Mouse (Mus musculus) stomach, postnatal 0 days (tissue): ENCODE measurements around the gene Nlgn1. TPM values are rescaled to one million over a fixed set of nuclear protein-coding genes. Genes with fewer than 3 reads are reported as not detected.

Experiments used
- ATAC-seq: fragments of 200-750 bp; cut with Nextera tagmentation; 2 replicates; pipeline ENCODE4 v1.8.0; 2017; ENCODE audit not compliant: low FRiP score, low TSS enrichment
- DNase-seq: peaks from one replicate; pipeline ENCODE4 v3.0.0-alpha.2; 2016; ENCODE audit warnings: low spot score
- H3K27ac ChIP-seq: fragments of 300-500 bp; sonication (generic); replicated peaks from 2 replicates; pipeline ENCODE4 v1.5.1; 2014; ENCODE audit warnings: mild to moderate bottlenecking, control low read depth
- H3K27me3 ChIP-seq: fragments of 300-500 bp; sonication (generic); 2 replicates; pipeline ENCODE4 v1.6.1; 2014; ENCODE audit warnings: low read length; ENCODE audit not compliant: control insufficient read depth, insufficient read depth
- H3K36me3 ChIP-seq: fragments of 300-500 bp; sonication (generic); 2 replicates; pipeline ENCODE4 v1.6.1; 2014; ENCODE audit warnings: low read length, mixed read lengths; ENCODE audit not compliant: control insufficient read depth, insufficient read depth
- H3K4me1 ChIP-seq: fragments of 300-500 bp; sonication (generic); replicated peaks from 2 replicates; pipeline ENCODE4 v1.6.1; 2014; ENCODE audit warnings: antibody characterized with exemption; ENCODE audit not compliant: control insufficient read depth, insufficient read depth
- H3K4me2 ChIP-seq: fragments of 300-500 bp; sonication (generic); replicated peaks from 2 replicates; pipeline ENCODE4 v1.6.1; 2014; ENCODE audit warnings: low read depth, mild to moderate bottlenecking, control low read depth, moderate library complexity
- H3K4me3 ChIP-seq: fragments of 300-500 bp; sonication (generic); 2 replicates; pipeline ENCODE4 v1.5.1; 2014; ENCODE audit warnings: low read depth, low read length, control low read depth
- H3K9ac ChIP-seq: fragments of 300-500 bp; sonication (generic); 2 replicates; pipeline ENCODE4 v1.6.1; 2014; ENCODE audit warnings: mild to moderate bottlenecking, low read length, control low read depth, mixed read lengths
- H3K9me3 ChIP-seq: fragments of 300-500 bp; sonication (generic); 2 replicates; pipeline ENCODE4 v1.6.1; 2016; ENCODE audit warnings: low read length; ENCODE audit not compliant: control insufficient read depth
- CTCF ChIP-seq: IDR thresholded peaks from 2 replicates; pipeline ENCODE4 v1.5.1; 2016; ENCODE audit warnings: antibody characterized with exemption, low read depth, mild to moderate bottlenecking, moderate library complexity
- EP300 ChIP-seq: optimal IDR thresholded peaks from 2 replicates; pipeline ENCODE3; 2016; ENCODE audit warnings: antibody characterized with exemption
- WGBS: fragments of 180-500 bp; shearing (Covaris S2); extraction: QIAGEN DNeasy Blood & Tissue Kit; methylation state at CpG from one replicate; pipeline ENCODE4 v1.1.7; 2014; 5-methylcytosine and 5-hydroxymethylcytosine counted together
- polyA plus RNA-seq: library from polyadenylated mRNA; unstranded; fragments of >200 nt; fragmentation: Nextera tagmentation; extraction: Ambion mirVana; gene quantifications from 2 replicates; pipeline ENCODE4 v1.2.1, GENCODE M21; 2015

Gene Nlgn1
- polyA plus RNA-seq, 1 experiment from 2014 or later: 0.41 TPM

DNA sequence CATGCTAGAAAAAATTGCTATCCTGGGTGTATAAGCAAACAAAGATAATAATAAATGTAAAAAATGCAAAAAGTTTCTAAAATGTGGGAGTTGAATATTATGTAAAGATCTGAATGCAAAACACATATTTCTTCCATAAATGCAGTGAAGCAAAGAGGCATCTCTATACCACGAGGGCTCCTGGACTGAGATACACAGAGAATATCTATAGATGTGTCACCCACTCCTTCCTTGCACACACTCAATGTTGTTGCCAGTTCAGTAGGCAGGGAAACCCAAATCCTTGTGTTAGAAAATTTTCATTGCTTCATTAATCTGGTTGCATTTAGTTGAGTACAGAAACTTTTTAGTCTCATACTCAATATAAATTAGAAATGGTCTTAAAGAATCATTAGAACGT is 364.7 kb downstream of the Nlgn1 start:
- ATAC-seq: no peak
- TF ChIP-seq CTCF (no peak), EP300 (no peak)
- 73% methylated on average over 2 of the region's 2 CpGs for WGBS

DNA sequence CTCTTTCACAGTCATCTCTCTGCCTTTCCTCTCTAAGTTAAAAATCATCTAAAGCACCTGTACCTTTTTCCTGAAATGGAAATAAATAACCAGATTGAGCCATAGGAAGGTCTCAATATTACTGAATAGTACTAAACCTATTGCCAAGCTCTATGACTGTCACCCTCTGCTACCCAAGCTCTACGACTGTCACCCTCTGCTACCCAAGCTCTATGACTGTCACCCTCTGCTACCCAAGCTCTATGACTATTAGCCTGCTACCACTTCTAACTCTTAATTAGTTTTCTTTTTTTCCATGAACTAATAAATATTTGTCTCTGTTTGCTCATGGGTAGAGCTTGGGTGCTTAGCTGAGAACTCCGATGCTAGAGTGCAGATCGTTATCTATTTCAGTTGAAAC is 368.0 kb downstream of the Nlgn1 start:
- Histone ChIP-seq H3K4me3 (no peak overlapping the region), H3K36me3 (no peaks in the 10 kb centered on the region), H3K27ac (no peak overlapping the region), H3K4me1 (no peaks in the 10 kb centered on the region), H3K4me2 (no peak overlapping the region), H3K9me3 (no peaks in the 10 kb centered on the region), H3K9ac (no peak overlapping the region), H3K27me3 (no peaks in the 10 kb centered on the region)
- no peak for DNase-seq
- ATAC-seq: no peak
- WGBS: 87% methylated on average over 3 of the region's 3 CpGs
- TF ChIP-seq EP300 (no peak), CTCF (no peak)

More for the DNA sequence above, 364.7 kb downstream of the Nlgn1 start:
- no peak overlapping the region for H3K9ac ChIP-seq
- H3K27ac ChIP-seq: no peak overlapping the region
- H3K9me3 ChIP-seq: no peaks in the 10 kb centered on the region
- H3K27me3 ChIP-seq: no peaks in the 10 kb centered on the region
- DNase-seq: no peak
- H3K4me3 ChIP-seq: no peak overlapping the region
- no peak overlapping the region for H3K4me2 ChIP-seq
- H3K36me3 ChIP-seq: no peaks in the 10 kb centered on the region
- no peaks in the 10 kb centered on the region for H3K4me1 ChIP-seq

DNA sequence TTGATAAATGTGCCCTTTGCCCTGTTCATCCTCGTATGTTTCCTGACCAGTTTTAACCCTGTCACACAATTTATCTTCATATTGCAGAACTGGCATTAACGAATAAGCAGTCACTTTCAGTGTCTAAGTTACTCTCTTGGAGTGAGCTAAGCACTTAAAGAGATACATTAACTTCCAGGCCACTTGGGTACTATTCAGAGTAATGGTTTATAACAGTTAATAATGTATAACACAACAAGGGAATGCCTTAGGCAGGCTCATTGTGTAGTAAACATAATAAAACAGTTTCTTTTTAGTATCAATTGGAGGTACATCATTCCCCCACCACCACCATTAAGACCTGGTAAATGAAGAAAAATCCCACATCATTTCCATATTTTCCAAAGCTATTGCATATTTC is 368.7 kb downstream of the Nlgn1 start:
- WGBS: 31% methylated on average over 2 of the region's 2 CpGs
- Histone ChIP-seq H3K4me2 (no peak overlapping the region), H3K27ac (no peak overlapping the region)

DNA sequence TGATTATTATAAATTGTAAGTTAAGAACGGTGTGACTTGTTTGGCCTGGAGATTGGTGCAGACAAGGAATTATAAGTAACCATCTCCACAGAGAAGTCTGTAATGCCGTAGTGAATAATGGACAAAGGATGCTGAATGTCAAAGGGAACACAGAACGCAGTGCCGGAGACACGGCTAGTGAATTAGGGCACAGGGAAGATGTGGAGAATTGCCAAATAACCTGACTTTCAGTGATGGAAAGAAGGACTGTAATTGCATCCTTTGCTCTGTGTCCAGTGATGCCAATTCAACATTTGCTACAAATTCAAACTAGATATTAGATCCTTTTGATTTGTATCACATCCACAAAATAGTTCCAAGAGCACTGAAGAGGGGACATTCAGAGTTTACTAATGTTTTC is 415.7 kb downstream of the Nlgn1 start:
- DNase-seq (no peak), ATAC-seq (no peak)
- Histone ChIP-seq H3K4me1 (no peaks in the 10 kb centered on the region), H3K4me3 (no peak overlapping the region), H3K27me3 (no peaks in the 10 kb centered on the region), H3K9me3 (no peaks in the 10 kb centered on the region), H3K27ac (no peak overlapping the region), H3K36me3 (no peaks in the 10 kb centered on the region), H3K4me2 (no peak overlapping the region), H3K9ac (no peak overlapping the region)
- no peak for TF ChIP-seq CTCF
- WGBS: 64% methylated on average over 5 of the region's 5 CpGs

More for the DNA sequence above, 368.7 kb downstream of the Nlgn1 start:
- H3K4me1 ChIP-seq: no peaks in the 10 kb centered on the region
- no peaks in the 10 kb centered on the region for H3K9me3 ChIP-seq
- no peaks in the 10 kb centered on the region for H3K36me3 ChIP-seq
- H3K9ac ChIP-seq: no peak overlapping the region
- H3K4me3 ChIP-seq: no peak overlapping the region
- TF ChIP-seq CTCF: no peak
- no peak for TF ChIP-seq EP300
- ATAC-seq (no peak), DNase-seq (no peak)
- no peaks in the 10 kb centered on the region for H3K27me3 ChIP-seq

DNA sequence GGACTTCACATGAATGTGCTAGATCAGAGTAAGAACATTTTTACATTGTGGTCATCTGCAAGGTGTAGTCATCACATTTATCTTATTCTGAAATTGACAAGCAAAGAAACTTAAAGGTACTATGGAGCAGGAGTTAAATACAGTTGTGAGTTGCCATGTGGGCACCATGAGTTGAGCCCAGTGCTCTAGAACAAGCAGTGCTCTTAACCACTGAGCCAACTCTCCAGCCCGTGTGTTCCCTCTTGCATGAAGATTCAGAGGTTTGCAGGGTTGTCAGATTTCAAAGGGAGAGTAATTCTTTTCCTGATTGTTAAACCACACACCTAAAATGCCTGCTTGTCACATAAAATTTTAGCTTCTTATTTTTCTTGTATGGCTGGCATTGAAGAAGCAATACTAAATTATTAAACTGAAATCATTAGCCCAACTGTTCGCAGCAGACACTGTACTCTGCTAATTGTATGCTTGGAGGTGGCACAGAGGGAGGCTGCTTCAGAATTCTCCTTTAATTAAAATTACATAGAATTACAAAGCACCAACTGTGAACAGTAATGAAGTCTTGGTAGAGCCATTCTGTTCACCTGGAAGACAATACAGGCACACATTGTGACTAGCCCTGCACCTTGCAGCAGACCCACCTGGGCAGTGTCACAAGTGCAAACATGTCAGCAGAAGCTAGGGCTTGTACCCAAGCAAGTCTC is 417.7 kb downstream of the Nlgn1 start:
- H3K9ac ChIP-seq: no peak overlapping the region
- H3K4me1 ChIP-seq: no peaks in the 10 kb centered on the region
- H3K27ac ChIP-seq: no peak overlapping the region
- DNase-seq: no peak
- no peak overlapping the region for H3K4me2 ChIP-seq
- no peak for ATAC-seq
- no peak overlapping the region for H3K4me3 ChIP-seq
- no peak for TF ChIP-seq EP300
- no peak for TF ChIP-seq CTCF
- no peaks in the 10 kb centered on the region for H3K9me3 ChIP-seq
- 90% methylated on average over 2 of the region's 2 CpGs for WGBS
- H3K27me3 ChIP-seq: no peaks in the 10 kb centered on the region
- no peaks in the 10 kb centered on the region for H3K36me3 ChIP-seq

DNA sequence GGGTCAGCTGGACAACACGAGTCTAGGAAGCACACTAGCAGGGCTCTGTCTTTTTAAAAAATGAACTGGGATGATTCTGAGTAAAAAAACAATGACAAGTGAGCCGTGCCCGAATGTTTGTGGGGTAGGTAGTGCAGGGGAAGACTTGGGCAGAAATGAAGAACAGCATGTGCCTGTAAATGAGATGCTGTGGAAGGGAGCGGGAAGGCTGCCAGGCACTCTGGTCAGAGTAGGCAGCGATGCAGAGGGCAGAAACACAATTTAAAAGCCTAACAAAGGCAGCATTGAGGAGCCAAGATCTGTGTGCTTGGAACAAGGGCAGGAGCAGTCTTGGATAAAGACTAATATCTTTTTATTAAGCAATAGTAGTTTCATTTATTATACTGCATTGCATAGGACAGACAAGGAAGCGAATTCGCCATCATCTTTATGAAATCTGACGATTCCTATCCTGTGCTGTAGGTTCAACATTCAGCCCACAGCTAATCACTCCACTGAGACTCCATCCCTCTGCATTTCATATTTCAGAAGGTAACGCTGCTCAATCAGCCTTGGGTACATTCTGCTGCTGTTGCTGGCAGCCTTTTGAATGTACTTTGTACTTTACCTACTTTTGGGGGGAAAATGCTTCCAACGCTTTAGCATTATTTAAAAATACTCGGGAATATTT is 429.0 kb downstream of the Nlgn1 start:
- Histone ChIP-seq H3K36me3 (no peaks in the 10 kb centered on the region), H3K4me1 (no peaks in the 10 kb centered on the region), H3K27ac (no peak overlapping the region), H3K4me2 (no peak overlapping the region), H3K9me3 (no peaks in the 10 kb centered on the region), H3K4me3 (no peak overlapping the region), H3K27me3 (no peaks in the 10 kb centered on the region), H3K9ac (no peak overlapping the region)
- ATAC-seq (no peak), DNase-seq (no peak)
- WGBS: 81% methylated on average over 11 of the region's 11 CpGs
- TF ChIP-seq CTCF: no peak
- no peak for TF ChIP-seq EP300
